19 mouse cellular contexts compared by ENCODE assay signal in genomic region chr6:57532022-57532421, GRCm38 (mm10). TPM values are rescaled to one million over a fixed set of nuclear protein-coding genes. Genes with fewer than 3 reads are reported as not detected.
DNase-seq lines count a peak whose midpoint lies in the region; ATAC-seq and TF ChIP-seq lines count a peak whose summit lies in the region.
"Had no signal": no experiment of that assay in that cellular context is flagged by ENCODE, and none has a peak within 500 bp of the region (broad histone marks: within the 10 kb centered on the region; RNA-seq: fewer than 3 reads in every experiment).

No protein-coding gene starts in this region.

- ATAC-seq in hindbrain, embryonic 13.5 days (ENCODE audit: low FRiP score): no peak
- ATAC-seq in hindbrain, embryonic 16.5 days: no peak
- ATAC-seq in lung, postnatal 0 days: no peak
- no peak for ATAC-seq in heart, postnatal 0 days (ENCODE audit: insufficient read depth, low read depth)
- ATAC-seq: forebrain, embryonic 13.5 days; Patski had no signal

- H3K27me3 ChIP-seq in heart, embryonic 10.5 days (ENCODE audit: insufficient read depth, poor library complexity, severe bottlenecking): no peaks in the 10 kb centered on the region
- no peaks in the 10 kb centered on the region for H3K27me3 ChIP-seq in hindbrain, embryonic 13.5 days
- H3K27me3 ChIP-seq in hindbrain, embryonic 16.5 days (replicated peaks; ENCODE audit: control insufficient read depth, insufficient read depth, low read length): no peaks in the 10 kb centered on the region
- H3K27me3 ChIP-seq in lung, postnatal 0 days (replicated peaks; ENCODE audit: insufficient read depth, low read length): no peaks in the 10 kb centered on the region
- H3K27me3 ChIP-seq in heart, postnatal 0 days (ENCODE audit: control insufficient read depth, insufficient read depth, low read length): no peaks in the 10 kb centered on the region
- H3K27me3 ChIP-seq: forebrain, embryonic 13.5 days; limb, embryonic 12.5 days; Patski had no signal

- peak overlapping the region; percentile 74 for H3K27ac ChIP-seq in heart, embryonic 10.5 days
- H3K27ac ChIP-seq in hindbrain, embryonic 13.5 days: no peak overlapping the region
- no peak overlapping the region for H3K27ac ChIP-seq in hindbrain, embryonic 16.5 days (ENCODE audit: low read depth, low read length)
- H3K27ac ChIP-seq in lung, postnatal 0 days (ENCODE audit: low read length): no peak overlapping the region
- peak overlapping the region; percentile 65 for H3K27ac ChIP-seq in heart, postnatal 0 days (ENCODE audit: low read depth)
- H3K27ac ChIP-seq: forebrain, embryonic 13.5 days; hindbrain, embryonic 14.5 days; limb, embryonic 12.5 days; liver, embryonic 14.5 days had no signal

- H3K4me3 ChIP-seq in heart, embryonic 10.5 days: peak overlapping the region; percentile 27; the same call in 1 of the 2 replicates
- H3K4me3 ChIP-seq in hindbrain, embryonic 13.5 days: no peak overlapping the region
- H3K4me3 ChIP-seq in hindbrain, embryonic 16.5 days (ENCODE audit: low read length): no peak overlapping the region
- H3K4me3 ChIP-seq in lung, postnatal 0 days (ENCODE audit: low read depth, low read length): no peak overlapping the region
- H3K4me3 ChIP-seq in lung, adult 2 months (replicated peaks; ENCODE audit: extremely low read depth, low read depth, low read length): no peak overlapping the region
- H3K4me3 ChIP-seq in heart, postnatal 0 days (ENCODE audit: low read depth, low read length): no peak overlapping the region
- H3K4me3 ChIP-seq: forebrain, embryonic 13.5 days; limb, embryonic 12.5 days had no signal

- DNase-seq in heart, embryonic 10.5 days (ENCODE audit: low spot score): no peak
- no peak for DNase-seq in heart, adult 9 months (ENCODE audit: low spot score in 2 of 2)
- no peak for DNase-seq in lung, postnatal 0 days (ENCODE audit: low spot score)
- no peak for DNase-seq in lung, adult 2 months
- DNase-seq in heart, postnatal 0 days (ENCODE audit: low spot score): peak; percentile 10
- no peak for DNase-seq in thymus, adult 18-20 months
- DNase-seq: cerebellum, adult 9-10 months; kidney, adult 8-10 months; kidney, postnatal 10 days; lung, postnatal 10 days; thymus, postnatal 4 days had no signal

- peaks cover 23% of the 10 kb centered on the region for H3K4me1 ChIP-seq in heart, embryonic 10.5 days
- peaks cover 19% of the 10 kb centered on the region for H3K4me1 ChIP-seq in hindbrain, embryonic 13.5 days (replicated peaks)
- H3K4me1 ChIP-seq in hindbrain, embryonic 16.5 days (ENCODE audit: control insufficient read depth, insufficient read depth, low read depth, low read length): peaks cover 10% of the 10 kb centered on the region
- no peaks in the 10 kb centered on the region for H3K4me1 ChIP-seq in lung, postnatal 0 days (ENCODE audit: insufficient read depth, low read depth, low read length)
- no peaks in the 10 kb centered on the region; the same call in 1 of the 2 replicates for H3K4me1 ChIP-seq in lung, adult 2 months (ENCODE audit: control insufficient read depth, insufficient read depth, low read length)
- peaks cover 23% of the 10 kb centered on the region for H3K4me1 ChIP-seq in heart, postnatal 0 days (ENCODE audit: control insufficient read depth, insufficient read depth)

- 25% methylated on average over 1 of the region's 1 CpGs for WGBS in heart, embryonic 10.5 days
- WGBS in hindbrain, embryonic 13.5 days: 89% methylated on average over 1 of the region's 1 CpGs
- WGBS in hindbrain, embryonic 16.5 days: 96% methylated on average over 1 of the region's 1 CpGs
- WGBS in lung, postnatal 0 days: 24% methylated on average over 1 of the region's 1 CpGs
- 47% methylated on average over 1 of the region's 1 CpGs for WGBS in lung, adult 2 months
- 39% methylated on average over 1 of the region's 1 CpGs for WGBS in heart, postnatal 0 days

- H3K9me3 ChIP-seq in heart, embryonic 10.5 days: no peaks in the 10 kb centered on the region
- no peaks in the 10 kb centered on the region for H3K9me3 ChIP-seq in hindbrain, embryonic 13.5 days
- H3K9me3 ChIP-seq in hindbrain, embryonic 16.5 days (ENCODE audit: control insufficient read depth, low read length): no peaks in the 10 kb centered on the region
- H3K9me3 ChIP-seq in lung, postnatal 0 days (ENCODE audit: low read length): no peaks in the 10 kb centered on the region
- H3K9me3 ChIP-seq in heart, postnatal 0 days (replicated peaks; ENCODE audit: control insufficient read depth, low read length): no peaks in the 10 kb centered on the region
- H3K9me3 ChIP-seq: forebrain, embryonic 13.5 days; limb, embryonic 12.5 days had no signal

- H3K4me2 ChIP-seq in hindbrain, embryonic 13.5 days: no peak overlapping the region
- no peak overlapping the region for H3K4me2 ChIP-seq in hindbrain, embryonic 16.5 days (ENCODE audit: low read length)
- H3K4me2 ChIP-seq in lung, postnatal 0 days (replicated peaks; ENCODE audit: low read depth, low read length): 0 out of 2 replicates have a peak overlapping the region, but pooled peaks have one; percentile 19
- peak overlapping the region; percentile 21 for H3K4me2 ChIP-seq in heart, postnatal 0 days (ENCODE audit: low read depth, low read length)
- H3K4me2 ChIP-seq: forebrain, embryonic 13.5 days; hindbrain, embryonic 14.5 days; limb, embryonic 12.5 days; midbrain, embryonic 11.5 days had no signal

- no peak for TF ChIP-seq EP300 in lung, postnatal 0 days (IDR thresholded peaks at IDR 0.05)
- no peak for TF ChIP-seq EP300 in heart, postnatal 0 days (IDR thresholded peaks at IDR 0.05; ENCODE audit: low read depth)

- TF ChIP-seq POLR2A in lung, adult 2 months (IDR thresholded peaks at IDR 0.05; ENCODE audit: borderline replicate concordance, extremely low read depth, low read depth, low read length): no peak

- H3K9ac ChIP-seq in hindbrain, embryonic 13.5 days: 0 out of 2 replicates have a peak overlapping the region, but pooled peaks have one; percentile 19
- no peak overlapping the region for H3K9ac ChIP-seq in hindbrain, embryonic 16.5 days (ENCODE audit: low read depth, low read length)
- no peak overlapping the region for H3K9ac ChIP-seq in lung, postnatal 0 days (replicated peaks; ENCODE audit: low read depth)
- no peak overlapping the region for H3K9ac ChIP-seq in heart, postnatal 0 days (replicated peaks; ENCODE audit: low read depth, low read length)
- H3K9ac ChIP-seq: forebrain, embryonic 13.5 days; hindbrain, embryonic 14.5 days; limb, embryonic 12.5 days; liver, embryonic 14.5 days had no signal

- no peaks in the 10 kb centered on the region for H3K36me3 ChIP-seq in heart, embryonic 10.5 days
- H3K36me3 ChIP-seq in hindbrain, embryonic 13.5 days: no peaks in the 10 kb centered on the region
- no peaks in the 10 kb centered on the region for H3K36me3 ChIP-seq in hindbrain, embryonic 16.5 days (ENCODE audit: control insufficient read depth, insufficient read depth, low read length)
- no peaks in the 10 kb centered on the region for H3K36me3 ChIP-seq in lung, postnatal 0 days (ENCODE audit: insufficient read depth, low read length)
- H3K36me3 ChIP-seq in heart, postnatal 0 days (replicated peaks; ENCODE audit: control insufficient read depth, insufficient read depth, low read length): no peaks in the 10 kb centered on the region

- no peak for TF ChIP-seq CTCF in lung, postnatal 0 days (IDR thresholded peaks at IDR 0.05)
- no peak for TF ChIP-seq CTCF in lung, adult 2 months (IDR thresholded peaks at IDR 0.05; ENCODE audit: insufficient read depth, low read length)
- no peak for TF ChIP-seq CTCF in heart, postnatal 0 days (IDR thresholded peaks at IDR 0.05; ENCODE audit: low read depth)

RNA-seq across cellular contexts. Expression of gene Ppm1k, which starts 3.2 kb away (rescaled TPM):
- polyA plus RNA-seq in heart, embryonic 10.5 days (2016; fragmentation: Nextera tagmentation; extraction: Ambion mirVana): 9.2 and 14.1 TPM in 2 replicates
- 6.1 and 6.9 TPM in 2 replicates for polyA plus RNA-seq in hindbrain, embryonic 13.5 days (2015; fragmentation: Nextera tagmentation; extraction: Ambion mirVana)
- 7.3 and 7.7 TPM in 2 replicates for polyA plus RNA-seq in hindbrain, embryonic 16.5 days (2015; fragmentation: Nextera tagmentation; extraction: Ambion mirVana)
- 5.5 and 6.6 TPM in 2 replicates for polyA plus RNA-seq in lung, postnatal 0 days (2015; fragmentation: Nextera tagmentation; extraction: Ambion mirVana)
- 1.5 and 2.9 TPM in 2 replicates for polyA plus RNA-seq in lung, adult 2 months (2012; rRNA removed)
- total RNA-seq in heart, postnatal 0 days (2014; rRNA removed; ENCODE audit: low replicate concordance): 33.7 and 35.8 TPM in 2 replicates
- 10.9 and 11.3 TPM in 2 replicates for polyA plus RNA-seq in heart, postnatal 0 days (2015; fragmentation: Nextera tagmentation; extraction: Ambion mirVana)

RNA-seq across cellular contexts. Expression of gene Herc6, which starts 48.8 kb away (rescaled TPM):
- 5.4 and 5.8 TPM in 2 replicates for polyA plus RNA-seq in heart, embryonic 10.5 days (2016; fragmentation: Nextera tagmentation; extraction: Ambion mirVana)
- polyA plus RNA-seq in hindbrain, embryonic 13.5 days (2015; fragmentation: Nextera tagmentation; extraction: Ambion mirVana): 0.95 and 1.1 TPM in 2 replicates
- polyA plus RNA-seq in hindbrain, embryonic 16.5 days (2015; fragmentation: Nextera tagmentation; extraction: Ambion mirVana): 1.1 and 1.6 TPM in 2 replicates
- 3.5 and 4.1 TPM in 2 replicates for polyA plus RNA-seq in lung, postnatal 0 days (2015; fragmentation: Nextera tagmentation; extraction: Ambion mirVana)
- 9.9 and 11.6 TPM in 2 replicates for polyA plus RNA-seq in lung, adult 2 months (2012; rRNA removed)
- 10.8 and 11.8 TPM in 2 replicates for total RNA-seq in heart, postnatal 0 days (2014; rRNA removed; ENCODE audit: low replicate concordance)
- polyA plus RNA-seq in heart, postnatal 0 days (2015; fragmentation: Nextera tagmentation; extraction: Ambion mirVana): 2.7 and 3.7 TPM in 2 replicates

Comparison
In these comparisons a context has a peak if more than half of its experiments do, and no peak if none do; other contexts are left out.
1. H3K27ac ChIP-seq: peak in heart, embryonic 10.5 days (single experiment) and heart, postnatal 0 days (single experiment); none in hindbrain, embryonic 13.5 days (single experiment), hindbrain, embryonic 16.5 days (single experiment) and lung, postnatal 0 days (single experiment).
2. H3K4me2 ChIP-seq: peak in lung, postnatal 0 days (single experiment) and heart, postnatal 0 days (single experiment); none in hindbrain, embryonic 13.5 days (single experiment) and hindbrain, embryonic 16.5 days (single experiment).